Mouse (Mus musculus) MEL (cell line): ENCODE measurements around the gene Ildr2. TPM values are rescaled to one million over a fixed set of nuclear protein-coding genes. Genes with fewer than 3 reads are reported as not detected.

Source experiments
- DNase-seq: peaks from one replicate; pipeline ENCODE4 v3.0.0; 2011; ENCODE audit warnings: low read depth, low spot score
- H3K27ac ChIP-seq: 2 replicates; pipeline ENCODE4 v1.5.1; 2012; ENCODE audit warnings: low read depth, mild to moderate bottlenecking, control low read depth, low read length, moderate library complexity; ENCODE audit not compliant: control insufficient read depth
- H3K27me3 ChIP-seq, 2 experiments: fragments of 150-350 bp in 1 of 2; sonication (generic) in 1 of 2; 2 replicates each; pipeline ENCODE4 v1.6.1; 2012; ENCODE audit warnings: low read length in 2 of 2, mild to moderate bottlenecking in 2 of 2, improper control_type of control experiment in 1 of 2, moderate library complexity in 1 of 2; ENCODE audit not compliant: insufficient read depth in 2 of 2, control insufficient read depth in 1 of 2
- H3K36me3 ChIP-seq, 2 experiments: 2 replicates each; pipeline ENCODE4 v1.6.1; 2012 to 2014; ENCODE audit warnings: low read length in 2 of 2, improper control_type of control experiment in 1 of 2, inconsistent platforms in 1 of 2, mild to moderate bottlenecking in 1 of 2; ENCODE audit not compliant: insufficient read depth in 2 of 2, control insufficient read depth in 1 of 2
- H3K4me1 ChIP-seq, 2 experiments: fragments of 150-350 bp in 1 of 2; sonication (generic) in 1 of 2; 2 replicates each; pipeline ENCODE4 v1.6.1; 2012; ENCODE audit warnings: low read length in 2 of 2, improper control_type of control experiment in 1 of 2, mild to moderate bottlenecking in 1 of 2; ENCODE audit not compliant: insufficient read depth in 2 of 2, control insufficient read depth in 1 of 2
- H3K4me3 ChIP-seq, 2 experiments: fragments of 150-350 bp in 1 of 2; sonication (generic) in 1 of 2; 2 replicates each; pipeline ENCODE4 v1.5.1; 2012; ENCODE audit warnings: low read depth in 2 of 2, low read length in 2 of 2, mild to moderate bottlenecking in 2 of 2, moderate library complexity in 2 of 2, control low read depth in 1 of 2, improper control_type of control experiment in 1 of 2; ENCODE audit not compliant: control insufficient read depth in 1 of 2, insufficient read depth in 1 of 2
- H3K79me2 ChIP-seq: 2 replicates; pipeline ENCODE4 v1.6.1; 2012; ENCODE audit warnings: mild to moderate bottlenecking, low read length, moderate library complexity; ENCODE audit not compliant: control insufficient read depth, poor library complexity, insufficient read depth
- H3K9ac ChIP-seq: 2 replicates; pipeline ENCODE4 v1.6.1; 2012; ENCODE audit warnings: low read depth, mild to moderate bottlenecking, control low read depth, low read length, moderate library complexity; ENCODE audit not compliant: control insufficient read depth, poor library complexity, severe bottlenecking
- H3K9me3 ChIP-seq: fragments of 150-350 bp; sonication (generic); replicated peaks from 2 replicates; pipeline ENCODE4 v1.6.1; 2012; ENCODE audit warnings: mild to moderate bottlenecking, low read length, improper control_type of control experiment, moderate library complexity; ENCODE audit not compliant: insufficient read depth
- BHLHE40 ChIP-seq: IDR thresholded peaks from 2 replicates; pipeline ENCODE4 v1.6.1; 2012; ENCODE audit warnings: low read depth, mild to moderate bottlenecking, inconsistent platforms, low read length, improper control_type of control experiment, borderline replicate concordance
- CHD1 ChIP-seq: IDR thresholded peaks from 2 replicates; pipeline ENCODE4 v1.6.1; 2012; ENCODE audit warnings: low read depth, mild to moderate bottlenecking, inconsistent platforms, low read length, improper control_type of control experiment
- CTCF ChIP-seq, 3 experiments: IDR thresholded peaks in 2 of 3; conservative IDR thresholded peaks in 1 of 3; 2 replicates each; pipeline ENCODE4 v1.5.1; 2011 to 2012; ENCODE audit warnings: low read length in 3 of 3, low read depth in 2 of 3, mild to moderate bottlenecking in 2 of 3, improper control_type of control experiment in 1 of 3, inconsistent platforms in 1 of 3, mixed read lengths in 1 of 3, moderate library complexity in 1 of 3; ENCODE audit not compliant: control insufficient read depth in 1 of 3, insufficient read depth in 1 of 3, poor library complexity in 1 of 3, severe bottlenecking in 1 of 3
- E2F4 ChIP-seq: IDR thresholded peaks from 2 replicates; pipeline ENCODE4 v1.6.1; 2011; ENCODE audit warnings: low read depth, low read length, improper control_type of control experiment, borderline replicate concordance
- ETS1 ChIP-seq: IDR thresholded peaks from 2 replicates; pipeline ENCODE4 v1.6.1; 2012; ENCODE audit warnings: low read depth, mild to moderate bottlenecking, inconsistent platforms, low read length, improper control_type of control experiment, moderate library complexity
- GABPA ChIP-seq: IDR thresholded peaks from 2 replicates; pipeline ENCODE4 v1.6.1; 2012; ENCODE audit warnings: low read depth, mild to moderate bottlenecking, inconsistent platforms, low read length, improper control_type of control experiment, moderate library complexity
- GATA1 ChIP-seq: IDR thresholded peaks from 2 replicates; pipeline ENCODE4 v1.6.1; 2011; ENCODE audit warnings: low read depth, low read length, improper control_type of control experiment
- JUND ChIP-seq: IDR thresholded peaks from 2 replicates; pipeline ENCODE4 v1.6.1; 2011; ENCODE audit warnings: low read depth, mild to moderate bottlenecking, improper control_type of control experiment, low read length
- MYB ChIP-seq: IDR thresholded peaks from 2 replicates; pipeline ENCODE4 v1.6.1; 2011; ENCODE audit warnings: mild to moderate bottlenecking, low read depth, low read length, improper control_type of control experiment
- NELFE ChIP-seq: IDR thresholded peaks from 2 replicates; pipeline ENCODE4 v1.6.1; 2011; ENCODE audit warnings: low read depth, low read length, improper control_type of control experiment
- POLR2A ChIP-seq, 2 experiments: IDR thresholded peaks; 2 replicates each; pipeline ENCODE4 v1.6.1; 2011 to 2012; ENCODE audit warnings: low read length in 2 of 2, mild to moderate bottlenecking in 2 of 2, control low read depth in 1 of 2, improper control_type of control experiment in 1 of 2, low read depth in 1 of 2, moderate library complexity in 1 of 2; ENCODE audit not compliant: control insufficient read depth in 1 of 2, insufficient read depth in 1 of 2, poor library complexity in 1 of 2
- POLR2AphosphoS2 ChIP-seq: IDR thresholded peaks from 2 replicates; pipeline ENCODE4 v1.6.1; 2011; ENCODE audit warnings: low read length, improper control_type of control experiment
- RAD21 ChIP-seq: IDR thresholded peaks from 2 replicates; pipeline ENCODE4 v1.6.1; 2011; ENCODE audit warnings: mild to moderate bottlenecking, low read depth, low read length, improper control_type of control experiment
- SMC3 ChIP-seq: IDR thresholded peaks from 2 replicates; pipeline ENCODE4 v1.6.1; 2011; ENCODE audit warnings: low read depth, low read length, improper control_type of control experiment
- TAL1 ChIP-seq: IDR thresholded peaks from 2 replicates; pipeline ENCODE4 v1.6.1; 2012; ENCODE audit warnings: mild to moderate bottlenecking, inconsistent platforms, low read length, moderate library complexity, mixed read lengths
- TBP ChIP-seq: IDR thresholded peaks from 2 replicates; pipeline ENCODE4 v1.8.0; 2011; ENCODE audit warnings: low read depth, low read length, improper control_type of control experiment
- TCF12 ChIP-seq: IDR thresholded peaks from 2 replicates; pipeline ENCODE4 v1.6.1; 2014; ENCODE audit warnings: low read depth, mild to moderate bottlenecking, inconsistent platforms, low read length, improper control_type of control experiment, moderate library complexity
- USF1 ChIP-seq: IDR thresholded peaks from 2 replicates; pipeline ENCODE4 v1.6.1; 2014; ENCODE audit warnings: low read depth, mild to moderate bottlenecking, inconsistent platforms, low read length, improper control_type of control experiment, moderate library complexity
- USF2 ChIP-seq, 2 experiments: IDR thresholded peaks; 2 replicates each; pipeline ENCODE4 v1.6.1; 2011 to 2012; ENCODE audit warnings: improper control_type of control experiment in 2 of 2, low read length in 2 of 2, borderline replicate concordance in 1 of 2, inconsistent platforms in 1 of 2, low read depth in 1 of 2, mild to moderate bottlenecking in 1 of 2; ENCODE audit not compliant: insufficient read depth in 1 of 2
- ZC3H11A ChIP-seq: IDR thresholded peaks from 2 replicates; pipeline ENCODE4 v1.6.1; 2012; ENCODE audit warnings: low read depth, mild to moderate bottlenecking, inconsistent platforms, low read length, improper control_type of control experiment
- ZNF384 ChIP-seq: IDR thresholded peaks from 2 replicates; pipeline ENCODE4 v1.6.1; 2012; ENCODE audit warnings: low read depth, mild to moderate bottlenecking, inconsistent platforms, low read length, improper control_type of control experiment
- polyA plus RNA-seq, 2 experiments: library from polyadenylated mRNA; stranded (reverse) in 1 of 2; unstranded in 1 of 2; fragments of >175 nt in 1 of 2; fragments of >200 nt in 1 of 2; gene quantifications; 2 replicates each; pipeline versions ENCODE4 v1.2.1 to v1.2.4; 2012; ENCODE audit warnings: low replicate concordance in 2 of 2, low read depth in 1 of 2; ENCODE audit not compliant: insufficient read length in 2 of 2, insufficient read depth in 1 of 2, missing spikeins in 1 of 2
- total RNA-seq: library from RNA; depleted of rRNA; stranded (reverse); fragments of 300-350 nt; gene quantifications from 2 replicates; pipeline ENCODE4 v1.2.3, GENCODE M21; 2012

The Ildr2 gene
- total and polyA plus RNA-seq, 3 experiments, result not detected

DNA sequence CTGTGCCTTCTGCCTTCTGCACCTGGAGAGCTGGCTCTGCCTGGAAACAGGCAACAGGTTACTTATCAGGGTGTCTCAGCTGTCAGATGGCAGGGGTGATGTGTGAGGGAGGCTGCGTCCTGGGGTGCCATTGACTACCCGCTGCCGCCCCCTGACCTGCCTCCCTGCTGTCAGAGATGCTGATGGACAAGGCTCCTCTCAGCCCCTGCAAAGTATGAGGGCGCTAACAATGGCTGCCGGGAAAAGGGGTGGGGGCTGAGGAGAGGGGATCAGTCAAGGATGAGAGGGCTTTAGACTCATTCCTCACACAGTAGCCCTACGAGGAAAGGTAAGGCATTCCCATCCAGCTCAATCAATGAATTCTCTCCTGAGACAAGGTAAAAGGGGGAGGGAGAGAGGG is 2.4 kb downstream of the Ildr2 start:
- Histone ChIP-seq H3K9ac (no peak overlapping the region), H3K27me3 (no peaks in the 10 kb centered on the region; a peak in 1 of 4 replicates)
- no peak for TF ChIP-seq JUND
- no peak for TF ChIP-seq ZNF384
- no peak for TF ChIP-seq GATA1
- no peak for TF ChIP-seq TBP
- no peak for TF ChIP-seq TCF12
- no peak for TF ChIP-seq POLR2AphosphoS2
- no peak for TF ChIP-seq RAD21
- TF ChIP-seq USF1, result no peak
- no peak for TF ChIP-seq ETS1
- TF ChIP-seq USF2 (IDR thresholded peaks at IDR 0.05; ENCODE audit: borderline replicate concordance in 1 of 2, insufficient read depth in 1 of 2, low read depth in 1 of 2, low read length in 2 of 2), result no peak
- no peak for TF ChIP-seq CHD1
- no peak for TF ChIP-seq GABPA

GRCm38 (mm10) chr1:166256898-166257297 is 3.0 kb downstream of the Ildr2 start:
- no peak for DNase-seq
- no peak overlapping the region for H3K4me3 ChIP-seq
- no peaks in the 10 kb centered on the region for H3K36me3 ChIP-seq
- TF ChIP-seq MYB (no peak), SMC3 (no peak), ZC3H11A (no peak), E2F4 (no peak), TAL1 (no peak), BHLHE40 (no peak), NELFE (no peak), ZNF384 (no peak), CTCF (IDR thresholded peaks at IDR 0.05 in 2 of 3, conservative IDR thresholded peaks at IDR 0.05 in 1 of 3; ENCODE audit: control insufficient read depth in 1 of 3, insufficient read depth in 1 of 3, low read depth in 2 of 3, low read length in 3 of 3, poor library complexity in 1 of 3, severe bottlenecking in 1 of 3) (no peak), POLR2A (IDR thresholded peaks at IDR 0.05; ENCODE audit: control insufficient read depth in 1 of 2, insufficient read depth in 1 of 2, low read depth in 1 of 2, low read length in 2 of 2, poor library complexity in 1 of 2) (no peak)
- no peak overlapping the region for H3K9ac ChIP-seq
- no peaks in the 10 kb centered on the region for H3K9me3 ChIP-seq
- no peaks in the 10 kb centered on the region; a peak in 1 of 4 replicates for H3K27me3 ChIP-seq
- no peaks in the 10 kb centered on the region for H3K4me1 ChIP-seq
- no peaks in the 10 kb centered on the region for H3K79me2 ChIP-seq
- H3K27ac ChIP-seq, result no peak overlapping the region

More for the DNA sequence above, 2.4 kb downstream of the Ildr2 start:
- Histone ChIP-seq H3K4me3 (no peak overlapping the region), H3K36me3 (no peaks in the 10 kb centered on the region), H3K9me3 (no peaks in the 10 kb centered on the region), H3K4me1 (no peaks in the 10 kb centered on the region), H3K79me2 (no peaks in the 10 kb centered on the region), H3K27ac (no peak overlapping the region)
- no peak for DNase-seq
